Mouse (Mus musculus): Measurements from ENCODE around the gene Nup107. TPM values are rescaled to one million over a fixed set of nuclear protein-coding genes. Genes with fewer than 3 reads are reported as not detected.
"Not testable (repeated sequence)": the region's sequence is repeated elsewhere in the genome, so short reads cannot be mapped to it uniquely, and the experiment has no call there.

Nup107 gene
- polyA plus RNA-seq, 1 experiment from 2014 or later: 87.6 TPM

- H3K27me3 ChIP-seq (ENCODE audit: control insufficient read depth, insufficient read depth, low read length); H3K4me3 ChIP-seq (ENCODE audit: low read depth, low read length); H3K27ac ChIP-seq (ENCODE audit: low read depth, low read length); ATAC-seq (ENCODE audit: insufficient read depth, low FRiP score, low TSS enrichment); H3K9ac ChIP-seq (ENCODE audit: low read length); DNase-seq (ENCODE audit: low spot score); H3K4me2 ChIP-seq (ENCODE audit: low read depth); H3K9me3 ChIP-seq (ENCODE audit: control insufficient read depth, low read length); H3K4me1 ChIP-seq (ENCODE audit: control insufficient read depth, insufficient read depth, low read length); H3K36me3 ChIP-seq (ENCODE audit: control insufficient read depth, insufficient read depth, low read length): not testable (repeated sequence)
- WGBS: 87% methylated on average over 9 of the region's 10 CpGs
Measured at GRCm38 (mm10) chr10:117734104-117734852, 58.2 kb downstream of the Nup107 start.

DNA sequence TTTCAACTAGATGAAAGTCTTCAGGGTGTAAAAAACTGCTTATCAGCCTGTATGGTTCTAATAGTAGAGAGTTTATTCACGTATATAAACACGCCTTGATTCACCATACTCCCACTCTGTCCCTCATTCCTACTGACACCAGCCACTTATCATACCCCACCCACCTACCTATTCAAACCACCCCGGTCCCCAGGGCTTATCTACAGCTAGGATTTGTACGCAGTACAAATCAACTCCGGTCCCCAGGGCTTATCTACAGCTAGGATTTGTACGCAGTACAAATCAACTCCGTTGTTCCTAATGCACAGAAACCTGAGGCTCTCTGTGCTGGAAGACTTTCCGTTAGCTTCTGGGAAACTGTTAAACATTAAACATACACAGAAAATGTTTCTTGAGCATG, 58.9 kb downstream of the Nup107 start:
- DNase-seq (ENCODE audit: low spot score): not testable (repeated sequence)
- WGBS: 94% methylated on average over 7 of the region's 8 CpGs

GRCm38 (mm10) chr10:117732962-117733592, 59.4 kb downstream of the Nup107 start:
- Histone ChIP-seq H3K27me3 (ENCODE audit: control insufficient read depth, insufficient read depth, low read length) (no peaks in the 10 kb centered on the region), H3K4me1 (ENCODE audit: control insufficient read depth, insufficient read depth, low read length) (no peaks in the 10 kb centered on the region), H3K4me3 (ENCODE audit: low read depth, low read length) (no peak overlapping the region), H3K9ac (ENCODE audit: low read length) (no peak overlapping the region), H3K27ac (ENCODE audit: low read depth, low read length) (no peak overlapping the region), H3K36me3 (ENCODE audit: control insufficient read depth, insufficient read depth, low read length) (peaks cover 4% of the 10 kb centered on the region), H3K9me3 (ENCODE audit: control insufficient read depth, low read length) (no peaks in the 10 kb centered on the region), H3K4me2 (ENCODE audit: low read depth) (no peak overlapping the region)
- DNase-seq (ENCODE audit: low spot score): no peak
- 85% methylated on average over 14 of the region's 14 CpGs for WGBS
- no peak for ATAC-seq (ENCODE audit: insufficient read depth, low FRiP score, low TSS enrichment)

More for the DNA sequence above, 58.9 kb downstream of the Nup107 start:
- not testable (repeated sequence) for ATAC-seq (ENCODE audit: insufficient read depth, low FRiP score, low TSS enrichment); H3K4me1 ChIP-seq (ENCODE audit: control insufficient read depth, insufficient read depth, low read length); H3K4me3 ChIP-seq (ENCODE audit: low read depth, low read length); H3K27ac ChIP-seq (ENCODE audit: low read depth, low read length); H3K9me3 ChIP-seq (ENCODE audit: control insufficient read depth, low read length); H3K9ac ChIP-seq (ENCODE audit: low read length); H3K27me3 ChIP-seq (ENCODE audit: control insufficient read depth, insufficient read depth, low read length); H3K36me3 ChIP-seq (ENCODE audit: control insufficient read depth, insufficient read depth, low read length); H3K4me2 ChIP-seq (ENCODE audit: low read depth)

DNA sequence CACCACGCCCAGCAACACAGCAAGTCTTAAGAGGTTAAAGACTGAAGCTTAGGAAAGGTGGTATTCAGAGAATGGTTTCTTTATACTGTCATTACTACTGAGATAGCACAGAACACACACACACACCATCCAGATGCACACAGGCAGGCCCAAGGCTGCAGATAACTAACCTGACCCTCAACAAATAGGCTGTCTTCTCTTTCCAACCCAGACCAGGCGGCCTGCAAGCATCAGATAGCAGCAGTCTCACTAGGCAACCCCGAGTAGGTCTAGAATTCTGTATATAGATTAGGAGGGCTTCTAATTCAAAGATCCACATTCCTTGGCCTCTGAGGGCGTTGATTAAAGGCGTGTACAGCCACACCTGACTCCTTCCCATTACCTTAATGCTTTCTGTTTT, 60.3 kb downstream of the Nup107 start:
- DNase-seq (ENCODE audit: low spot score) (no peak), ATAC-seq (ENCODE audit: insufficient read depth, low FRiP score, low TSS enrichment) (no peak)
- Histone ChIP-seq H3K4me1 (ENCODE audit: control insufficient read depth, insufficient read depth, low read length) (no peaks in the 10 kb centered on the region), H3K36me3 (ENCODE audit: control insufficient read depth, insufficient read depth, low read length) (peaks cover 4% of the 10 kb centered on the region), H3K9me3 (ENCODE audit: control insufficient read depth, low read length) (no peaks in the 10 kb centered on the region), H3K27ac (ENCODE audit: low read depth, low read length) (no peak overlapping the region), H3K27me3 (ENCODE audit: control insufficient read depth, insufficient read depth, low read length) (no peaks in the 10 kb centered on the region), H3K4me2 (ENCODE audit: low read depth) (no peak overlapping the region), H3K4me3 (ENCODE audit: low read depth, low read length) (no peak overlapping the region), H3K9ac (ENCODE audit: low read length) (no peak overlapping the region)
- WGBS: 89% methylated on average over 5 of the region's 5 CpGs

DNA sequence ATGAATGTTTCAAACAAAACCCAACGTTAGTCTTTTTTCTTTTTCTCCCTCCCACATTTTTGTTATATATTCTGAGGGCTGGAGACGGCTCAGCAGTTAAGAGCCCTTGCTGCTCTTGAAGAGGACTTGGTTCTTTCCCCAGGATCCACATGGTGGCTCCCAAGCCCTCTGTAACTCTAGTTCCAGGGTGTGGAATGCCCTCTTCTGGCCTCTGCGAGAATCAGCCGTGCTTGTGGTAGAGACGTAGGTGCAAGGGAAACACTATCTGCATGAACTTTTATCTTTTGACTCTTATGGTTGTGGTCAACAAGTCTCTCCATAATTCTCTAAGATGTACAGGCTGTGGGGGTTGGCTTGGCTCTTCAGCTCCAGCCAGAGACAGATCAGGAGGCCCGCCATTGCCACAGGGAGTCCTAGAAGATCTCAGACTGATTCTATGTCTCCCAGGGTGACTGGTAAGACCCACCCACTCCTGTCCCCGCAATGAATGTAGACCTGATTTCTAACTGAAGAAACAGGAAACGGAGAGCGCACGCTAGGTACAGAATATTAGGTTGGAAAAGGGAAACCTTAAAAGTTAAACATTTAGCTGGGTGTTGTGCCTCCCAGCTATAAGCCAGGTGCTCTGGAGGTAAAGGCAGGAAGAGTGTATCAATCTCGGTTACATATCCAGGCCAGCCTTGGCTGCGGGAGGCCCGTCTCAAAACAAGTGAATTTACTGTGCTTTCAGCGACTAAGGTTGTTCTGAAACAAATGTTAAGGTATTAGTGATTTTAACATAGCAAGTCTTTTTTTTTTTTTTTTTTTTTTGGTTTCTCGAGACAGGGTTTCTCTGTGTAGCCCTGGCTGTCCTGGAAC, 61.0 kb downstream of the Nup107 start:
- Histone ChIP-seq H3K4me1 (ENCODE audit: control insufficient read depth, insufficient read depth, low read length) (no peaks in the 10 kb centered on the region), H3K4me3 (ENCODE audit: low read depth, low read length) (no peak overlapping the region), H3K27me3 (ENCODE audit: control insufficient read depth, insufficient read depth, low read length) (no peaks in the 10 kb centered on the region), H3K27ac (ENCODE audit: low read depth, low read length) (no peak overlapping the region), H3K9ac (ENCODE audit: low read length) (no peak overlapping the region), H3K9me3 (ENCODE audit: control insufficient read depth, low read length) (no peaks in the 10 kb centered on the region), H3K4me2 (ENCODE audit: low read depth) (no peak overlapping the region), H3K36me3 (ENCODE audit: control insufficient read depth, insufficient read depth, low read length) (peaks cover 2% of the 10 kb centered on the region)
- 66% methylated on average over 14 of the region's 15 CpGs for WGBS
- no peak for ATAC-seq (ENCODE audit: insufficient read depth, low FRiP score, low TSS enrichment)
- no peak for DNase-seq (ENCODE audit: low spot score)

DNA sequence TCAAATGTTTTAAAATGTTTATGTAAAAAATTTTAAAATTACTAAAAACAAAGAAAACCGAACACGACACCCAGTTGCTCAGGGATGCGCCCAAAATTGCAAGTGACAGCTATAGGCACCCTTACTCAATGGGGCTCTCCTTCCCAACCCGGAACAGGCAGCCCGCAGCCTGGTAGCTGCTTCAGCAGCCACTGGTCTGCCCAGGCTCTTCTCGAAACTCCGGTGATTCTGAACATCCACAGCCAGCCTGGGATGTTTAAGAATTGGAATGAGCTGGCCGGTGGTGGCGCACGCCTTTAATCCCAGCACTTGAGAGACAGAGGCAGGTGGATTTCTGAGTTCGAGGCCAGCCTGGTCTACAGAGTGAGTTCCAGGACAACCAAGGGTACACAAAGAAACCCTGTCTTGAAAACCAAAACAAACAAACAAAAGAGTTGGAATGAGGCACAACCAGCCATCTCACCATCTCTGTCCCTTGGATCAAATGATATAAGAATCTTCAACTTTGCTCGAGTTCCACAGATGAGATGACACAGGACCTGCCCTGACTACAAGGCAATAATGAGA, 61.8 kb downstream of the Nup107 start:
- DNase-seq (ENCODE audit: low spot score) (no peak), ATAC-seq (ENCODE audit: insufficient read depth, low FRiP score, low TSS enrichment) (no peak)
- H3K36me3 ChIP-seq (ENCODE audit: control insufficient read depth, insufficient read depth, low read length): no peaks in the 10 kb centered on the region
- H3K4me2 ChIP-seq (ENCODE audit: low read depth): no peak overlapping the region
- no peaks in the 10 kb centered on the region for H3K4me1 ChIP-seq (ENCODE audit: control insufficient read depth, insufficient read depth, low read length)
- H3K27me3 ChIP-seq (ENCODE audit: control insufficient read depth, insufficient read depth, low read length): no peaks in the 10 kb centered on the region
- H3K27ac ChIP-seq (ENCODE audit: low read depth, low read length): no peak overlapping the region
- no peaks in the 10 kb centered on the region for H3K9me3 ChIP-seq (ENCODE audit: control insufficient read depth, low read length)
- 96% methylated on average over 12 of the region's 12 CpGs for WGBS
- no peak overlapping the region for H3K9ac ChIP-seq (ENCODE audit: low read length)
- H3K4me3 ChIP-seq (ENCODE audit: low read depth, low read length): no peak overlapping the region

- ATAC-seq (ENCODE audit: insufficient read depth, low FRiP score, low TSS enrichment) (no peak), DNase-seq (ENCODE audit: low spot score) (no peak)
- Histone ChIP-seq H3K9ac (ENCODE audit: low read length) (no peak overlapping the region), H3K4me3 (ENCODE audit: low read depth, low read length) (no peak overlapping the region), H3K4me2 (ENCODE audit: low read depth) (no peak overlapping the region), H3K36me3 (ENCODE audit: control insufficient read depth, insufficient read depth, low read length) (no peaks in the 10 kb centered on the region), H3K27ac (ENCODE audit: low read depth, low read length) (no peak overlapping the region), H3K9me3 (ENCODE audit: control insufficient read depth, low read length) (no peaks in the 10 kb centered on the region), H3K27me3 (ENCODE audit: control insufficient read depth, insufficient read depth, low read length) (no peaks in the 10 kb centered on the region), H3K4me1 (ENCODE audit: control insufficient read depth, insufficient read depth, low read length) (no peaks in the 10 kb centered on the region)
- WGBS: 96% methylated on average over 7 of the region's 7 CpGs
Measured at GRCm38 (mm10) chr10:117730140-117730539, 62.4 kb downstream of the Nup107 start.

DNA sequence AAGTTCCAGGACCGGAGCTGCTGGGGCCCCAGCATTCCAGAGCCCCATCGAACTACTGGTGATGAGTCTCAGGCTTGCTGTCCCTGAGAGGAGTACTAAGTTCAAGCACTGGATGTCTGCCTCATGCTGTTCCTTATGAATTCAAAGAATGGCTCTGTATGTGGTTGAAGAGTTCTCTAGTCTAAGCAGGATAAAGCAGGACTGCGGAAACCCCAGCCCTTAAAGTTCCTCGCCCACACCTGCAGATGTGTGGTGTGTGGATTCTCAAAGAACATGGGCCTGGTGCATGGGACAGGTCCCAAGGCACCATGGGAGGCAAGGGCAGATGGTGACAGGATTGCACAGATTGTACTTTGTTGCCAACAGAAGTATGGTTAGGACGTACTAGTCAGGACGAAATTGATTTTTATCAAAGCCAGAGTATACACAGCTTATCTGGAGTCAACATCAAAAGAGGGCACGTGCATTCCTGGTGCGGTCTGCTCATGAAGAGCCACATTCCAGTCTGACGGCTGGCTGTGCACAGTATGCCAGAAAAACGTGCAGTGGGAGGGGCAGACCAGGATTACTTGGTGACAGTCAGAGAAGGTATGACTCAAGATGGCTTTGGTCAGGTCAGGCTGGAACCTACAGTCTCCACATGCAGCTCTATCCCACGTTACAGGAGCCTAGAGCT, 63.2 kb downstream of the Nup107 start:
- no peak for ATAC-seq (ENCODE audit: insufficient read depth, low FRiP score, low TSS enrichment)
- H3K36me3 ChIP-seq (ENCODE audit: control insufficient read depth, insufficient read depth, low read length): no peaks in the 10 kb centered on the region
- no peaks in the 10 kb centered on the region for H3K4me1 ChIP-seq (ENCODE audit: control insufficient read depth, insufficient read depth, low read length)
- DNase-seq (ENCODE audit: low spot score): no peak
- no peak overlapping the region for H3K4me3 ChIP-seq (ENCODE audit: low read depth, low read length)
- no peak overlapping the region for H3K27ac ChIP-seq (ENCODE audit: low read depth, low read length)
- H3K9ac ChIP-seq (ENCODE audit: low read length): no peak overlapping the region
- no peaks in the 10 kb centered on the region for H3K9me3 ChIP-seq (ENCODE audit: control insufficient read depth, low read length)
- no peak overlapping the region for H3K4me2 ChIP-seq (ENCODE audit: low read depth)
- 82% methylated on average over 11 of the region's 11 CpGs for WGBS
- H3K27me3 ChIP-seq (ENCODE audit: control insufficient read depth, insufficient read depth, low read length): no peaks in the 10 kb centered on the region
